Mouse (Mus musculus) liver, embryonic 14.5 days (tissue): ENCODE data around the gene Atg4d.

ENCODE experiments used
- CTCF ChIP-seq: IDR thresholded peaks from 2 replicates; pipeline ENCODE4 v1.5.1; 2016; ENCODE audit warnings: antibody characterized with exemption, low read depth, control low read depth
- EP300 ChIP-seq: IDR thresholded peaks from 2 replicates; pipeline ENCODE4 v1.6.1; 2016; ENCODE audit warnings: antibody characterized with exemption, low read depth

- TF ChIP-seq CTCF (no peak), EP300 (no peak)
Observed at GRCm38 (mm10) chr9:21299014-21299413, 33.9 kb downstream of the Atg4d start.
